Mouse (Mus musculus): ENCODE measurements at regions not wholly inside any gene's neighbourhood (a gene's known extent, or its start where the extent isn't known, plus 50 kb on each side); places are given as distances from the start of the nearest gene placed in this dataset.

- TF ChIP-seq GATA2 (IDR thresholded peaks at IDR 0.05; ENCODE audit: borderline replicate concordance, low read depth, low read length), result no peak
- TF ChIP-seq GATA1 (IDR thresholded peaks at IDR 0.05; ENCODE audit: borderline replicate concordance, low read length), result no peak
- TF ChIP-seq POLR2AphosphoS5 (IDR thresholded peaks at IDR 0.05; ENCODE audit: insufficient replicate concordance, low read depth, low read length), result no peak
- TF ChIP-seq CTCF (IDR thresholded peaks at IDR 0.05; ENCODE audit: low read depth, low read length), result no peak
- no peak for TF ChIP-seq TAL1 (conservative IDR thresholded peaks at IDR 0.05; ENCODE audit: low read depth, low read length)
- H3K4me3 ChIP-seq (ENCODE audit: low read depth, low read length), result no peak overlapping the region
- peaks cover 69% of the 10 kb centered on the region for H3K9me3 ChIP-seq (replicated peaks)
- H3K36me3 ChIP-seq (replicated peaks), result no peaks in the 10 kb centered on the region
- no peak for DNase-seq (ENCODE audit: low spot score)
- ATAC-seq (ENCODE audit: extremely low read depth, insufficient number of reproducible peaks, low FRiP score, poor library complexity, severe bottlenecking), result no peak
- H3K4me1 ChIP-seq (ENCODE audit: insufficient read depth, low read depth, low read length), result no peaks in the 10 kb centered on the region
- no peaks in the 10 kb centered on the region for H3K27me3 ChIP-seq (ENCODE audit: insufficient read depth, low read length)
Observed at GRCm38 (mm10) chr1:120706011-120706410, 103.8 kb downstream of the En1 start.

DNA sequence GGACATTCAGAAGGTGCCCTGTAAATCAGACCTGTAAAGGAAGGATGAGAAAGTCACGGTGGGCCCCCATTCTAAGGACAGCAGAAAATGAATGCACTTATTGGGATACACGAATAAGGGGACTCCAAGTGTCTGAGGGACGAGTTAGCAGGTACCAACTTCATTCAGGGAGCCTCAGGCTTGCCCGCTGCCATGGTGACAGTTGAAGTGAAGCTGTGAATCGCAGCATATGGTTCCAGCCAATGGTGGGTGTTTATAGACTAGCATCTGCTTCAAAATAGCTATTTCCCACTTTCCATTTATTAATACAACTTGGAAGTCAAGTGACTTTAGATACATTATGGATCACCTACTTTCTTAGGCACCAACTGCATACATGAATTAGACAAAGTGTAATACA lies 106.3 kb downstream of the En1 start:
- H3K4me1 ChIP-seq (ENCODE audit: insufficient read depth, low read depth, low read length), result no peaks in the 10 kb centered on the region
- no peak overlapping the region for H3K4me3 ChIP-seq (ENCODE audit: low read depth, low read length)
- ATAC-seq (ENCODE audit: extremely low read depth, insufficient number of reproducible peaks, low FRiP score, poor library complexity, severe bottlenecking), result no peak
- no peaks in the 10 kb centered on the region for H3K36me3 ChIP-seq (replicated peaks)
- H3K9me3 ChIP-seq (replicated peaks), result peaks cover 73% of the 10 kb centered on the region
- TF ChIP-seq GATA1 (IDR thresholded peaks at IDR 0.05; ENCODE audit: borderline replicate concordance, low read length) (no peak), TAL1 (conservative IDR thresholded peaks at IDR 0.05; ENCODE audit: low read depth, low read length) (no peak), GATA2 (IDR thresholded peaks at IDR 0.05; ENCODE audit: borderline replicate concordance, low read depth, low read length) (no peak), POLR2AphosphoS5 (IDR thresholded peaks at IDR 0.05; ENCODE audit: insufficient replicate concordance, low read depth, low read length) (no peak)
- no peak for DNase-seq (ENCODE audit: low spot score)
- no peaks in the 10 kb centered on the region for H3K27me3 ChIP-seq (ENCODE audit: insufficient read depth, low read length)

DNA sequence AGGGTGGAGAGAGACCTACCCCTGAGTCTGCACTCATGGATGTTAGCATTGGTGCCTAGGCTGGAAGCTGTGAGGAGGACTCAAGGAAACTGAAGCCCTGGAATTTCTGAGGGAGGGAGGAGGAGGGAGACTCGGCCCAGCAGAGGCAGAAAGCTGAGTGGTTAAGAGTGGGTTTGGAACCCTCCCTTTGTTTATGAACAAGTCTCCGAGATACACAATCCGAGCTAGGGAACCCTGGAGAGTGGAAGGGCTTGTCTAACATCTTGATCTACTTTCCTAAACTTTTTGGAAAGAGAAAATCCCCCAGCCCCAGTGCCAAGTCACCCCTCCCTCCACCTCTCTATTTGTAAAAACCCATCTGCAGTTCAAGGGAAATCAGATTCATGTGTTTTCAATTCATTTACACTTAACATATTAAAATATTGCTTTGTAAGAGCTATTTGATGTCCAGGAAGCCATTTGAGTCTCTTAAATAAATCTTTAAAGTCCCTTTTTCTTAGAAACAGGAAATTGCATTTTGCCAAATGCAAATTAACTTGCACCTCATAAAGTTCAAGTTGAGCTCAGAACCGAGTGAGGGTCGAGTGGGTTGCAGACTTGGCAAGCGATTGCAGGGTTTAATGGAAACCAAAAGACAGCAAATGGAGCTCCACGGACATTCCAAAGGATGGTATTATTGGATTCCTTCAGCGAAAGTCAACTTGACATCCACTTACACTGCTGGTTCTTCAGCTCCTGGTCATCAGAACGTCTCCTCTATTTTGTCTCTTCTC lies 113.1 kb downstream of the En1 start:
- H3K36me3 ChIP-seq (replicated peaks), result no peaks in the 10 kb centered on the region
- H3K9me3 ChIP-seq (replicated peaks), result peaks cover 63% of the 10 kb centered on the region
- DNase-seq (ENCODE audit: low spot score) (no peak), ATAC-seq (ENCODE audit: extremely low read depth, insufficient number of reproducible peaks, low FRiP score, poor library complexity, severe bottlenecking) (no peak; the same call in 1 of the 2 replicates)
- H3K4me1 ChIP-seq (ENCODE audit: insufficient read depth, low read depth, low read length), result no peaks in the 10 kb centered on the region
- TF ChIP-seq TAL1 (conservative IDR thresholded peaks at IDR 0.05; ENCODE audit: low read depth, low read length) (no peak), GATA1 (IDR thresholded peaks at IDR 0.05; ENCODE audit: borderline replicate concordance, low read length) (no peak), CTCF (IDR thresholded peaks at IDR 0.05; ENCODE audit: low read depth, low read length) (no peak), POLR2AphosphoS5 (IDR thresholded peaks at IDR 0.05; ENCODE audit: insufficient replicate concordance, low read depth, low read length) (no peak), GATA2 (IDR thresholded peaks at IDR 0.05; ENCODE audit: borderline replicate concordance, low read depth, low read length) (no peak)
- no peaks in the 10 kb centered on the region for H3K27me3 ChIP-seq (ENCODE audit: insufficient read depth, low read length)
- H3K4me3 ChIP-seq (ENCODE audit: low read depth, low read length), result no peak overlapping the region

DNA sequence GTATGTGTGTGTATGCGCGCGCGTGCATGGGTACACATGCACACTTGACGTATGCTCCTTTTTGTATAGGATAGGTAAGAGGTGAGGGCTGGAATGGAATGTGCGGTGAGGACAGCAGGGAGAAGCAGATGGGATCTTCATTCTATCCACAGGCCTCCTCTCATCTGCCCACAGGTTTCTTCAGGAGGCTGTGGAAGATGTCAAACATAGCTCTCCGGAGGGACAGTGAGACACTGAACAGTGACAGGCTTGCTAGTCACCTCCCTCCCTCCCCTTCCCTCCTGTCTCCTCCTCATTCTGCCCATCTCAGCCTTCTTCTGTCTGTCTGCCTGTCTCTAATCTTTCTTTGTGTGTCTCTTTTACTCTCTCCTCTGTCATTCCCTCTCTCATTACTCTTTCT lies 124.6 kb downstream of the En1 start:
- Histone ChIP-seq H3K4me3 (ENCODE audit: low read depth, low read length) (no peak overlapping the region), H3K36me3 (replicated peaks) (no peaks in the 10 kb centered on the region), H3K9me3 (replicated peaks) (peaks cover 63% of the 10 kb centered on the region), H3K27me3 (ENCODE audit: insufficient read depth, low read length) (no peaks in the 10 kb centered on the region), H3K4me1 (ENCODE audit: insufficient read depth, low read depth, low read length) (no peaks in the 10 kb centered on the region)
- TF ChIP-seq TAL1 (conservative IDR thresholded peaks at IDR 0.05; ENCODE audit: low read depth, low read length) (no peak), POLR2AphosphoS5 (IDR thresholded peaks at IDR 0.05; ENCODE audit: insufficient replicate concordance, low read depth, low read length) (no peak), GATA2 (IDR thresholded peaks at IDR 0.05; ENCODE audit: borderline replicate concordance, low read depth, low read length) (no peak), CTCF (IDR thresholded peaks at IDR 0.05; ENCODE audit: low read depth, low read length) (no peak)
- no peak for ATAC-seq (ENCODE audit: extremely low read depth, insufficient number of reproducible peaks, low FRiP score, poor library complexity, severe bottlenecking)
- DNase-seq (ENCODE audit: low spot score), result no peak

DNA sequence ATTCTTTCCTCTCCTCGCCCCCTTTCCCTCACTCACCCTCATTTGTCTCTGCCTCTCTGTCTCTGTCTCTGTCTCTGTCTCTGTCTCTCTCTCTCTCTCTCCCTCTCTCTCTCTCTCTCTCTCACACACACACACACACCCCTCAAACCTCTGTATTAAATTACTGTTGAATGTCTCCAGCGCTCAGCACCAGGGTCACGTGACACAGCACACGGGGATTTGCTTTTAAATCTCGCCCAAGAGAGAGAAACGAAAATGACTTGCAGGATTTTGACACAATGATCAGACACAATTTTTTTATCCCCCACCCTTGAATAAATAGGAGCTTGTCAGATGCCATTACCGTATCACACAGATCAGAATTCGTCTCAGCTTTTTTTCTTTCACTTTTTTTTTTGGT lies 125.2 kb downstream of the En1 start:
- peaks cover 67% of the 10 kb centered on the region for H3K9me3 ChIP-seq (replicated peaks)
- TF ChIP-seq TAL1 (conservative IDR thresholded peaks at IDR 0.05; ENCODE audit: low read depth, low read length) (no peak), GATA1 (IDR thresholded peaks at IDR 0.05; ENCODE audit: borderline replicate concordance, low read length) (no peak), GATA2 (IDR thresholded peaks at IDR 0.05; ENCODE audit: borderline replicate concordance, low read depth, low read length) (no peak), CTCF (IDR thresholded peaks at IDR 0.05; ENCODE audit: low read depth, low read length) (no peak), POLR2AphosphoS5 (IDR thresholded peaks at IDR 0.05; ENCODE audit: insufficient replicate concordance, low read depth, low read length) (no peak)
- H3K27me3 ChIP-seq (ENCODE audit: insufficient read depth, low read length), result no peaks in the 10 kb centered on the region
- H3K4me3 ChIP-seq (ENCODE audit: low read depth, low read length), result no peak overlapping the region
- no peak for DNase-seq (ENCODE audit: low spot score)
- no peak for ATAC-seq (ENCODE audit: extremely low read depth, insufficient number of reproducible peaks, low FRiP score, poor library complexity, severe bottlenecking)
- H3K4me1 ChIP-seq (ENCODE audit: insufficient read depth, low read depth, low read length), result no peaks in the 10 kb centered on the region
- H3K36me3 ChIP-seq (replicated peaks), result no peaks in the 10 kb centered on the region

DNA sequence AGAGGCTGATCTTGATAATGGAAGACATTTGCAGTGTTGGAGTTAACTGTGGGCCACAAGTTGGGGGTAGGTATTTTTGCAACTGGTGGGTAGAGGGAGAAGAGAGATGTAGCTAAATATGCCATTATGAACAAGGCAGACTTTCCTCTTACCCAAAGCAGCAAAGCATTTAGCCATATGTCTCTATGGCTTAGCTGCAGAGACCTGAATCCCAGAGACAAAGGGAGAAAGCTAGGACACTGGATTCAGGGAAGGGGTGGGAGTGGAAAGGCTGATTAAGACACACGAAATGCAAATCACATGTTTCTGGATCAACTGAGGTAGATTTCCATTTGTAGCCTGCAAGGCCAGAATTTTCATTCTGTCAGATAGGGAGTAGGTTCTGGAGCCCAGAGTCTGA lies 129.8 kb downstream of the En1 start:
- H3K4me1 ChIP-seq (ENCODE audit: insufficient read depth, low read depth, low read length), result no peaks in the 10 kb centered on the region
- ATAC-seq (ENCODE audit: extremely low read depth, insufficient number of reproducible peaks, low FRiP score, poor library complexity, severe bottlenecking) (no peak), DNase-seq (ENCODE audit: low spot score) (no peak)
- H3K4me3 ChIP-seq (ENCODE audit: low read depth, low read length), result no peak overlapping the region
- no peak for TF ChIP-seq GATA2 (IDR thresholded peaks at IDR 0.05; ENCODE audit: borderline replicate concordance, low read depth, low read length)
- no peak for TF ChIP-seq TAL1 (conservative IDR thresholded peaks at IDR 0.05; ENCODE audit: low read depth, low read length)
- TF ChIP-seq GATA1 (IDR thresholded peaks at IDR 0.05; ENCODE audit: borderline replicate concordance, low read length), result no peak
- no peak for TF ChIP-seq POLR2AphosphoS5 (IDR thresholded peaks at IDR 0.05; ENCODE audit: insufficient replicate concordance, low read depth, low read length)
- no peak for TF ChIP-seq CTCF (IDR thresholded peaks at IDR 0.05; ENCODE audit: low read depth, low read length)
- no peaks in the 10 kb centered on the region for H3K36me3 ChIP-seq (replicated peaks)
- peaks cover 76% of the 10 kb centered on the region for H3K9me3 ChIP-seq (replicated peaks)
- no peaks in the 10 kb centered on the region for H3K27me3 ChIP-seq (ENCODE audit: insufficient read depth, low read length)

Measured in G1E (cell line).